Mouse (Mus musculus) limb, embryonic 14.5 days (tissue): Measurements from ENCODE around the gene Cd163. TPM values are rescaled to one million over a fixed set of nuclear protein-coding genes. Genes with fewer than 3 reads are reported as not detected.
"Not testable (repeated sequence)": the region's sequence is repeated elsewhere in the genome, so short reads cannot be mapped to it uniquely, and the experiment has no call there.

ENCODE experiments used
- ATAC-seq: fragments of 200-750 bp; cut with Nextera tagmentation; 2 replicates; pipeline ENCODE4 v1.8.0; 2017; ENCODE audit warnings: low read depth, moderate number of reproducible peaks, moderate TSS enrichment; ENCODE audit not compliant: low FRiP score
- DNase-seq: peaks from one replicate; pipeline ENCODE4 v3.0.0-alpha.2; 2015; ENCODE audit warnings: low spot score
- H3K27ac ChIP-seq: fragments of 300-500 bp; sonication (generic); replicated peaks from 2 replicates; pipeline ENCODE4 v1.5.1; 2014; ENCODE audit warnings: low read depth, mild to moderate bottlenecking, low read length, moderate library complexity, mixed read lengths
- H3K27me3 ChIP-seq: fragments of 300-500 bp; sonication (generic); 2 replicates; pipeline ENCODE4 v1.6.1; 2014; ENCODE audit warnings: low read length, mixed read lengths; ENCODE audit not compliant: control insufficient read depth, insufficient read depth
- H3K36me3 ChIP-seq: fragments of 300-500 bp; sonication (generic); 2 replicates; pipeline ENCODE4 v1.6.1; 2014; ENCODE audit warnings: mild to moderate bottlenecking, low read length, moderate library complexity, mixed read lengths; ENCODE audit not compliant: control insufficient read depth, insufficient read depth
- H3K4me1 ChIP-seq: fragments of 300-500 bp; sonication (generic); 2 replicates; pipeline ENCODE4 v1.6.1; 2014; ENCODE audit warnings: antibody characterized with exemption, low read length, mixed read lengths; ENCODE audit not compliant: control insufficient read depth, insufficient read depth
- H3K4me2 ChIP-seq: fragments of 300-500 bp; sonication (generic); replicated peaks from 2 replicates; pipeline ENCODE4 v1.6.1; 2014; ENCODE audit warnings: low read depth, mild to moderate bottlenecking, low read length, moderate library complexity; ENCODE audit not compliant: severe bottlenecking
- H3K4me3 ChIP-seq: fragments of 300-500 bp; sonication (generic); replicated peaks from 2 replicates; pipeline ENCODE4 v1.5.1; 2014; ENCODE audit warnings: low read length
- H3K9ac ChIP-seq: fragments of 300-500 bp; sonication (generic); 2 replicates; pipeline ENCODE4 v1.6.1; 2014; ENCODE audit warnings: mild to moderate bottlenecking, low read depth, low read length, moderate library complexity; ENCODE audit not compliant: severe bottlenecking
- H3K9me3 ChIP-seq: fragments of 300-500 bp; sonication (generic); 2 replicates; pipeline ENCODE4 v1.6.1; 2016; ENCODE audit warnings: low read length; ENCODE audit not compliant: control insufficient read depth
- POLR2A ChIP-seq: fragments of 200-500 bp; IDR thresholded peaks from 2 replicates; pipeline ENCODE4 v1.8.0; 2012; ENCODE audit warnings: inconsistent platforms, mild to moderate bottlenecking, moderate library complexity, borderline replicate concordance; ENCODE audit not compliant: insufficient read depth, insufficient read length; ENCODE audit errors: extremely low read depth
- WGBS: fragments of 180-500 bp; shearing (Covaris S2); extraction: QIAGEN DNeasy Blood & Tissue Kit; methylation state at CpG from one replicate; pipeline ENCODE4 v1.1.7; 2014; 5-methylcytosine and 5-hydroxymethylcytosine counted together
- polyA plus RNA-seq, 2 experiments: library from polyadenylated mRNA; depleted of rRNA in 1 of 2; stranded (reverse) in 1 of 2; unstranded in 1 of 2; fragments of >200 nt; fragmentation: Nextera tagmentation in 1 of 2; extraction: Ambion mirVana in 1 of 2; gene quantifications; 2 replicates each; pipeline versions ENCODE4 v1.2.1 to v1.2.3; 2012 to 2014

Gene Cd163
- polyA plus RNA-seq, 2 experiments, result 0.03 to 0.10 TPM

DNA sequence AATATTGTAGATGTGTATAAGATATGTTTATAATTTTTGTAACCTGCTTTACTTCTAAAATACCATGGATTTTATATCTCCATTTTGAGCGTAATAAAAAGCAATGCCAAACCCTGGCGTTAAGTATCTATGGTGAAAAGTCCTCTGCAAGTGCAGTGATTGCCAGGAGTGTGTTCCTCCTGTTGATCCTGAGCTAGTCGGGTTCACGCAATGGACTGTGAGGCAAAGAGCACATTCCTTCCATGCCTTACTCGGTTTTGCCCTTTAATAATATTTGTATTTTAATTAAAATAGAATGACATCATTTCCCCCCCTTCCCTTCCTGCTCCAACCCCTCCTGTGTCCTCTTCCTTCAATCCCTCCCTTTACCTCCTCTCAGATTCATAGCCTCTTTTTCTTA lies 26.8 kb upstream of the Cd163 start:
- no peaks in the 10 kb centered on the region for H3K9me3 ChIP-seq
- no peaks in the 10 kb centered on the region for H3K27me3 ChIP-seq
- no peak overlapping the region for H3K4me2 ChIP-seq
- H3K27ac ChIP-seq, result no peak overlapping the region
- H3K4me1 ChIP-seq, result no peaks in the 10 kb centered on the region
- H3K36me3 ChIP-seq, result no peaks in the 10 kb centered on the region
- H3K9ac ChIP-seq, result no peak overlapping the region
- TF ChIP-seq POLR2A, result no peak
- H3K4me3 ChIP-seq, result no peak overlapping the region
- DNase-seq (no peak), ATAC-seq (no peak)
- 73% methylated on average over 5 of the region's 5 CpGs for WGBS

DNA sequence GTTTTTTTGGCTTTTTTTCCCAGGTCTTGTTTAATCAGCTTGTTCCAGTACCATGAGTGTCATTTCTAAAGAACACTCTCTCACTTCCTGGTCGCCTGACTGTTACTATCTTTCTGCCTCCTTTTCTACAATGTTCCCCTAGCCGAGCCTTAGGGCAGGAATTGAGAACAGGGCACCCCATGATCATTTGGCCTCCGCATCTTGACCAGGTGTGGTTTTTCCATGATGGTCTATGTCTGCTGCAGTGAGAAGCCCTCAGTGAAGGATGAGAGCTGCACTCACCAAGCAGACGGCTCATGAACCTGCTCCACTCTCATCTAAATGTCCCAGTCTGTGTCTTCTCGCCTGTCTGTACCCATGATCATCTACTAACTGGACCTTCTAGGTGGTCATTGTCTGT lies 26.2 kb upstream of the Cd163 start:
- H3K4me2 ChIP-seq, result no peak overlapping the region
- ATAC-seq (no peak), DNase-seq (no peak)
- no peak for TF ChIP-seq POLR2A
- H3K9ac ChIP-seq, result no peak overlapping the region
- H3K36me3 ChIP-seq, result no peaks in the 10 kb centered on the region
- WGBS, result 82% methylated on average over 5 of the region's 5 CpGs
- H3K4me3 ChIP-seq, result no peak overlapping the region
- H3K27ac ChIP-seq, result no peak overlapping the region
- no peaks in the 10 kb centered on the region for H3K4me1 ChIP-seq
- H3K27me3 ChIP-seq, result no peaks in the 10 kb centered on the region
- no peaks in the 10 kb centered on the region for H3K9me3 ChIP-seq

DNA sequence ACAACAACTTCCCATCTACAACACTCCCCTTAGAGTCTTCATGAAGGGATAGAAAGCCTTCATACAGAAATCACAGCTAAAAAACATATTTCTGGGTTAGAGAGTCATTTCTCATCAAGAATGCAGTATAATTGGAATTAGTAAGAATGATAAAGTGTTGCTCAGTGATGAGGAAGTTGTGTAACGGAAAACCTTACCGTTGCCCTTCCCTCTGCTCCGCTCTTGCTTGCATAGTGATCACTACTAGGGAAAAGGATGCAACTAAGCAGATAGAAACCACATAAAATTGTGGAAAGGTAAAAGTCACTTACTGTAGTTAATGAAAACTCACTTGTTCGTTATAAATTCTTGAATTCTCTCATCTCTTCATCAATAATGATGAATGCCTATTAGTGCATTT lies 21.7 kb upstream of the Cd163 start:
- 88% methylated on average over 4 of the region's 4 CpGs for WGBS
- no peak for DNase-seq

DNA sequence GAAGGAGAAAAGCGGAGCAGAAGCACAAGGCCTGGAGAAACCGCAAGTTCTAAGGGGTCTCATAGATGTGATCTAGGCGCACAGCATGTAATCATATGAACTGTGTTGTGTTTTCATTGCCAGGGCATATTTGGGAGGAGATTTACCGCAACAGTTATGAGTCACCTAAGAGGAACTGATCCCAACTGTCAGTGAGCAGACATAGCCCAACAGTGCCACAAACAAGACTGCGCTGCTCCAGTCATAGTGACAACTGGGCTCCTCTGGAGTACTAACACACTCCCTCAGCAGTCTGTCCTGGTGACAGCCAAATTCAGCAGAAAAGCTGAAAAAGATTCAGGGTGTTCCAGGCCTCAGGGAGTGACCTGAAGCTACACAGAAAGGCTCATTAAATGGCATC lies 7.1 kb upstream of the Cd163 start:
- ATAC-seq, result not testable (repeated sequence)

More for the DNA sequence above, 21.7 kb upstream of the Cd163 start:
- TF ChIP-seq POLR2A, result no peak
- Histone ChIP-seq H3K4me3 (no peak overlapping the region), H3K4me1 (no peaks in the 10 kb centered on the region), H3K9ac (no peak overlapping the region), H3K27ac (no peak overlapping the region), H3K27me3 (no peaks in the 10 kb centered on the region), H3K4me2 (no peak overlapping the region), H3K9me3 (no peaks in the 10 kb centered on the region), H3K36me3 (no peaks in the 10 kb centered on the region)
- no peak for ATAC-seq

GRCm38 (mm10) chr6:124301447-124302192 lies 2.8 kb upstream of the Cd163 start:
- Histone ChIP-seq H3K27me3 (no peaks in the 10 kb centered on the region), H3K4me2 (no peak overlapping the region), H3K36me3 (no peaks in the 10 kb centered on the region), H3K4me3 (no peak overlapping the region), H3K27ac (no peak overlapping the region), H3K9ac (no peak overlapping the region), H3K4me1 (no peaks in the 10 kb centered on the region), H3K9me3 (no peaks in the 10 kb centered on the region)
- ATAC-seq (no peak), DNase-seq (no peak)
- 81% methylated on average over 3 of the region's 3 CpGs for WGBS
- TF ChIP-seq POLR2A, result no peak

More for the DNA sequence above, 7.1 kb upstream of the Cd163 start:
- 98% methylated on average over 4 of the region's 5 CpGs for WGBS
- H3K27me3 ChIP-seq, H3K4me2 ChIP-seq, H3K4me3 ChIP-seq, H3K4me1 ChIP-seq, H3K27ac ChIP-seq, H3K9ac ChIP-seq, DNase-seq, H3K36me3 ChIP-seq, H3K9me3 ChIP-seq: not testable (repeated sequence)
